Mouse (Mus musculus): Measurements from ENCODE around the gene Anp32a.

DNA sequence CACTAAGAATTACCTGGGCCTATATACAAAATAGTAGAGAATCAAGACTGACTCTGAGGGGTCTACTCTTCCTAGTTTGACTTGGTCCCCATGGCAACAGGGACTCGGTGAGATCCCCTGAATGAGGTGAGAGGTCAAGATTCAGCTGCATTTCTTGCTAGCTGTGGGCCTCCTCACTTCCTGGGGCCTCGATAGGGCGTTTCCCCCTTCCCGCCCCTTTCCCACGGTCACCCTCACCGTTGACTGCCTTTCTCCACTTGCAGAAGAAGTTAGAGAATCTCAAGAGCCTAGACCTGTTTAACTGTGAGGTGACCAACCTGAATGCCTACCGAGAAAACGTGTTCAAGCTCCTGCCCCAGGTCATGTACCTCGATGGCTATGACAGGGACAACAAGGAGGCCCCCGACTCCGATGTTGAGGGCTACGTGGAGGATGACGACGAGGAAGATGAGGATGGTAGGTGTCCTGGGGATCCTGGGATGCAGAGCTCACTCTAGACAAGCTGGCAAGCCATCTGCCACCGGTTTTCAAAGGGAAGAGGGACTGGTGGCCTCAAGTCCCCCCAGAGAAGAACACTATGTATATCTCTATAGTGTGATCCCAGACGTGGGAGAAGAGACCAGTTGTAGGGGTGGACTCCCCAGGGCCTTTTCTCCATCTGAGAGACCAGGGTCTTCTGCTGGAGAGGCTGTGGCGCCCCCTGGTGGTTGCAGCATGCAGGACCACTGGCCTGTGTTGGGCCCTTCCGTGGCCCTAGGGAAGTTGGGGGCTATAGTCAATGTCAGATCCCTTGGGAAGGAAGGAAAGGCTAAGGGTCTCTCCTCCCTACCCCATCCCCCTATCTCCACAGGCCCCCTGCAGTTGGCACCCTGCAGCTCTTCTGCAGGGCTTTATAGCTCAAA is 32.4 kb downstream of the Anp32a start:
- TF ChIP-seq CTCF (IDR thresholded peaks at IDR 0.05; ENCODE audit: low read depth) (peak; percentile 79), EP300 (IDR thresholded peaks at IDR 0.05; ENCODE audit: low read depth) (no peak)

Data from heart, postnatal 0 days (tissue).